Mouse (Mus musculus): ENCODE measurements around the gene Kcnj1.

GRCm38 (mm10) chr9:32391092-32391491 is 18.8 kb downstream of the Kcnj1 start:
- TF ChIP-seq CTCF (IDR thresholded peaks at IDR 0.05; ENCODE audit: borderline replicate concordance, extremely low read depth, insufficient read depth, insufficient read length) (no peak), POLR2A (IDR thresholded peaks at IDR 0.05; ENCODE audit: borderline replicate concordance, extremely low read depth, insufficient read depth, insufficient read length, poor library complexity, severe bottlenecking) (no peak)
